Mouse (Mus musculus): ENCODE data around the gene Galns. TPM values are rescaled to one million over a fixed set of nuclear protein-coding genes. Genes with fewer than 3 reads are reported as not detected.
A peak's percentile ranks its signal among the peaks of the same experiment; 100 is the strongest.
"Not testable (repeated sequence)": the region's sequence is repeated elsewhere in the genome, so short reads cannot be mapped to it uniquely, and the experiment has no call there.

The Galns gene
- polyA plus RNA-seq, 1 experiment from 2014 or later: 11.7 TPM

DNA sequence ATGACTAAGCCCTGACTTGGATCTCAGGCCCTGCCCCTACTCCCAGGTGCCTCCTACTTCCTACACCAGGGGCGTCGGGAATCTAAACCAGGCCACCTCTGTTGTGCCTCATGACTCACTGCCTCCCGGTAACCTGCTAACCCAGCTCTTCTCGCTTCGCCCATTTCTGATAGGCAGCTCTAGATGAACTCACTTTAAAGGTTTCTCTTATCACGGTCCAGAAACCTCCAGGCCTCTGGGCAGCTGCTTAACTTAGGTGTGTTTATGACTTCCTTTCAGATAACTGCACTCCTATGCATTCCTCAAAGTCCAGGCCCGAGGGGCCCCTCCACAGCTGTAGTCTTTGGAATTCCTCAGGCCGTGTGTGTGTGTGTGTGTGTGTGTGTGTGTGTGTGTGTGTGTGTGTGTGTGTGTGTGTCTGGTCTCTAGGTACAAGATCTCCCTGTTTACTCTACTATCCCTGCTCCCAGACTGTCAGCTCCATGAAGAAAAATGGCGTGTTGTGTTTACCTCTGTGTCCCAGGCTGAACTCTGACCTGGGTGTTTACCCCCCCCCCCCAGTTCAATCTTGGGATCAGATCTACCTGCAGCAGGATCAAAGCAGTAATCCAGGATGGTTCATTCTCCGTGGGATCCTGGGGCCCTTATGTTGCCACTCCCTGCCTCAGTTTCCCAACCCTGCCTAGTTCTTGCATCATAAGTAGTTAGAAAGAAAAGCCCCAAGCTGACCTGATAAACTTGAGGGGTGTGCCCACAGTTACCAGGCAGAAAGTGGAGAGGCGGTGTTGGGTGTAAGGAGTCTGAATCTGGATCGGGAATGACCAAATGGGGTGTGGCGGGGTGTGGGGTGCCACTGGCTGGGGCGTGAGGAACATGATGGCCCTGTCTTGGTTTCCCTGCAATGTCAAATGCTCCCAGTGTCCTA, 24.9 kb upstream of the Galns start:
- no peak for DNase-seq (ENCODE audit: low spot score)

DNA sequence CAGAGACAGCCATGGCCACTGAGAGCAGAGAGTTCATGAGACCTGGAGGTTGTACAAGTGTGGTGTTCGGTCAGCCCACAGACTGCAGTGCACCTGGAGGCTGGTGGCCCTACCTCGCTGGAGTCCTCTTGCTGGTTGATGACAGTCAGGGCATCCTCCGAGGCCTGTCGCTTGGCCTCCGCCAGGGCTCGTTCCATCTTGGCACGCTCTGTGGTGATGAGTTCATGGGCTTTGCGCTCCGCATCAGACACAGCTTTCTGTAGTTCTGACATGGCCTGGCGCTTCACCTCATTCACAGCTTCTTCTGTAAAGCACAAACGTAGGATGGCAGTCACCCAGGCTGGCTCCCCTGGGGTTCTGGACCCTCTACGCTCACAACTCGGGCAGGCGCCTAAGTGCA, 21.9 kb upstream of the Galns start:
- DNase-seq (ENCODE audit: low spot score): no peak

DNA sequence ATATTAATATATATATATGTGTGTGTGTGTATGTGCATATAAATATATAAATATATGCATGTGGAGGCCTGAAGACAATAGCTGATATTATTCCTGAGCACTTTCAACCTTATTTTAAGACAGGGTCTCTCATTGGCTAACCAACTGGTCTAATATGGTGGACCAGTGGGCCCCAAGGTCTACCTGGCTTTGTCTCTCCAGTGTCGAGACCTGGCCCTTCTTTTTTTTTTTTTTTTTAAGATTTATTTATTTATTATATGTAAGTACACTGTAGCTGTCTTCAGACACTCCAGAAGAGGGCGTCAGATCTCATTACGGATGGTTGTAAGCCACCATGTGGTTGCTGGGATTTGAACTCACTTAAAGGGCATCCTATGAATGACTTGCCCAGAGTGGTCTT, 20.9 kb upstream of the Galns start:
- DNase-seq (ENCODE audit: low spot score): not testable (repeated sequence)

DNA sequence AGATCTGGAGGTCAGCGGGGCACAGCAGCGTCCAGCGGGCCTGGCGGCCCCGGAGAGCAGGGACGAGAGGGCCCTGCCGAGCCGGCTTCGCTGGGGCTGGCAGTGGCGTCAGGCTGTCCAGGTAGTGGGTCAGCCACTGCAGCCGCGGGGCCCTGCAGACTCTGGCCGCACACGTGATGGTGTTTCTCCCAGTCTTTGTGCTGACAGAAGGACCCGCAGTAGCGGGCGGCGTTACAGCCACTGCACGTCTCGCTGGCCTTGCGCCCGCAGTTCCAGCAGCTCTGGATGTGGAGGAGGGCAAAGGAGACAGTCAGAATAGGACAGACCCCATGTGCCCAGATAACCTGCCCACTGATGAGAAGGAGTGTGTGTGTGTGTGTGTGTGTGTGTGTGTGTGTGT, 19.4 kb upstream of the Galns start:
- no peak for DNase-seq (ENCODE audit: low spot score)

DNA sequence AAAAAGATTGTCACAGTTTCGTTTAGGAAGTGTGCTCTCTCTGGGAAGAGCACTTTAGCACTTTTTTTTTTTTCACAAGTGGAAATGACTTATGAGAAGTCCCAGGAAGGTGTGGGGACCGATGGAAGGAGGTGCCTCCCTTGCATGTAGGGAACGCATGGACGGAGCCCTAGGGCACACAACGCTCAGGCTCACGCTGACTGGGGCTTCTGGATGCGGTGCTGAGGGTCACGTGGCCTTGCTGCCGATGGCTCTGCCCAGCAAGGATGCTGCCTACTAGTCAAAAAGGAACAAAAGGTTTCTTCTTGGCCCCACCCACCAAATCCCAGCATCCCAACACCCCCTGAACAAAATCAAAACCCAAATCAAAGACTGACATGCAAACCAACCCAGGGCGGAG, 18.1 kb upstream of the Galns start:
- no peak for DNase-seq (ENCODE audit: low spot score)

DNA sequence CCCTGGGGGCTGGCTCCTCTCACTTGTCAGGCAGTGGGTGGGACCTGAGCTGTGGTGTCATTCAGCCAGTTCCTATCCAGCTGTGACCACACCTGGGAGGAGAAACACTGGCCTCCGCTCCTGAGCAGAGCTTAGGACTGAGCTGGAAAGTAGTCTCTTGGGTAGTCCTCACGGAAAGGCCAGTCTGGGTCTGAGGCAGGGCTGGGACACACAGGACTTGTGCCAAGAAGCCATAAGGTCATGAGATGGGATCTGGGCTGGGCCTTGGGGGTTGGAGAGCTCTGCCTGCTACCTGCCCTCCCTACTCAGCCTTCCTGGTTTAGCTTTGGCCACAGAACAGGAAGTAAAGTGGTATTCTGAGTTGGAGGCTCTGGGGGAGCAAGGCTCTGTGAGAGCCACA, 15.6 kb upstream of the Galns start:
- peak; percentile 21 for DNase-seq (ENCODE audit: low spot score)

DNA sequence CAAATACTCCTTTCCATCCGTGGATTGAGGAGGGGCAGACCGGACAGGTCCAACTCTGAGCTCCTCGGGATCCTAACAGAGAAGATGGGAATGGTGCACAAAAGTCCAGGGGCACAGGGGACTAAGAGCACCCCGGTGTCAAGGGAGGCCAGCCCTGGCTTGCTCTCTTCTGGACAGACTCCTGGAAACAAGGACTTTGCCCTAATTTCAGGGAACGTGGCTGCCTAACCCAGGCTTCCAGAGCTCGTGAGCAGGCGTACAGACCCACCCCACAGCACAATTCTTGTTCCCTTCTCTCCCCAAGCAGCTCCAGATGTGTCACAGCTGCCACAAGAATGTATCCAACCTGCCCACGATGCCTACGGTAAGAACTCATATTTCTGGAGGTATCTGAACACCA, 14.5 kb upstream of the Galns start:
- DNase-seq (ENCODE audit: low spot score): no peak

DNA sequence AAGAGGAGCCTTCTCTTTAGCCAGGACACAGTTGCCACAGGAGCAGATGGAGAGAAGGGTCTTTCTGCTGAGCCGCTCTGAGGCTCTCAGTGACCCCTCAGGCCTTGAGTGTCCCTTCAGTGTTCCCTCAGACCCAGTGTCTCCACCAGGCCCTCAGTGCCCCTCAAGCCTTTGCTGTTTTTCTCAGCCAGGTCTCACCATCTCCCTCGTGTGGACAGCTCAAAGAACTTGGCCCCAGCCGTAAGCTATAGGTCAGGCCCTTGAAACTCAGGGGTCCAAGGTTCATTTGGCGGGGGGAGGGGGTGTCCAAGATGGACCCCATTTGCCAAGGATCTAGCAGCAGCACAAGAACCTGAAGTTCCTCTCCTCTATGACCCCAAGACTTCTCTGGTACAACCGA, 13.4 kb upstream of the Galns start:
- DNase-seq (ENCODE audit: low spot score): no peak

DNA sequence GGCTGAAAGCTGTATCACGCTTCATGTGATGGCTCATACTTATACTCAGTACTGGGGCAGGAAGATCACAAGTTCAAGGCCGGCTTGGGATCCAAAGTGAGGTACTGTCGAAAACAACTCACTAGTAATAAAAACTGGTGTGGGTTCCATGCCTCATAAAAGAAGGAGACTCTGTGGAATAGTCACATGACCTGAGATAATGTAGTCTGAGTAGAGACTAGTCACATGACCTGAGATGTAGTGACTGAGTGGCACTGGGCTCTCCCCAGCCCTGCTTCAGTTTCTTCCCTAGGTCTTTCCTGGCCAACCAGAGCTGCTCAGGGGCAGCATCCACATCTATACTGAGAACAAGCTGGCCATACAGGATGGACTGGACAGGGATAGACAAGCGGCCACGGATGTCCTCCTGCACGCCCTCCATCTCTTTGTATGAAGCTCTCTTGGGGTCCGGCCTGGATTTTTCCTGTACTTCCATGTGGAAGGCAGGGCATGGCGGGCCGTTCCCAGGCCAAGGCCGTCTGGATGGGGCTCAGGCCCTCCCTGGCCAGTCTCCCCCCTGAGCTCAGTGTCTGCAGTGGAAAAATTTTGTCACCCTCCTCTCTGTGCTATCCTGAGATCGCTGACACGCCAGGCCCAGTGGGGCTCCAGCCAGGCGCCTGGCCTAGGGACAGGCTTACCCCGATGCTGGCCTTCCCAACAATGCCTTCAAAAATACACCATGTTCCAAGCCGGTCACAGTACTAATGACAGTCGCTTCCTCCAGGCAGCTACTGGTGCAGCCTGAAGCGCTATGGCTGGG, 12.8 kb upstream of the Galns start:
- no peak for DNase-seq (ENCODE audit: low spot score)

DNA sequence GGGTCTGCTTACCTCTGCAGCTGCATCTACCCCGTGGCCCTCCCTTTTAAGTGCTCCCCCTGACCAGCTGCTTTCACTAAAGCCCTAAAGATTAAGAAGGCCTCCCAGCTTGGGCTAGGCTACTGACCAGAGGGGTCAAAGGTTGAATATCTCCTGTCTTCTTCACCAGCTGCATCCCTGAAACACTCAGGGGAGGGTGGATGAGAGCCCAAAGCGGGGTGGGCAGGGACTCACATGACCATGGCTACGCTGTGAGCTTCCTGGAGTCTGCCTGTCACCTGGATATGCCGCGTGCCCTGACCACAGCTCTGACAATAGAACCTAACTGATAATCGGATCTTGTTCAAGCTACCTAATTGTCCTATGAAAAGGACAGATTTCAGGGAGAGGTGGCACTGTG, 11.5 kb upstream of the Galns start, which contains the start of gene Pabpn1l:
Gene Pabpn1l (minus strand): TSS at position 13 of the 400 bp plus-strand sequence.
- no peak for DNase-seq (ENCODE audit: low spot score)

DNA sequence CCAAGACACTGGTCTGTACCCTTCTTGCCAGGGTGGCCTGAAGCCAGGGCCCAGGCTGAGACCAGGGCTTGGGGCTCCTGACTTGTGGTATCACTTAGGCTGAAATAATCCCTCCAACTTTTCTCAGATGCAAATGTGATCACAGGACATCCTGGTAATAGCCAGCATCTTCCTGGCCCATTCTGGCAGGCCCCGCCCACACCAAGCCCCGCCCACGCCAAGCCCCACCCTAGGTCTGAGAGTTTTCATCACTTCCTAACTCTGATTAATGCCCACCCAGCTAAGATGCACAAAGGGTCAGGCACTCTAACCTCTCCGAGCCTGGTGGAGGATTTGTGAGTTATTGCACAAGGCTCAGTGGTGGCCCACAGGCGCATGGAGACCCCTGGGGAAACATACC, 9.2 kb upstream of the Galns start:
- DNase-seq (ENCODE audit: low spot score): no peak

DNA sequence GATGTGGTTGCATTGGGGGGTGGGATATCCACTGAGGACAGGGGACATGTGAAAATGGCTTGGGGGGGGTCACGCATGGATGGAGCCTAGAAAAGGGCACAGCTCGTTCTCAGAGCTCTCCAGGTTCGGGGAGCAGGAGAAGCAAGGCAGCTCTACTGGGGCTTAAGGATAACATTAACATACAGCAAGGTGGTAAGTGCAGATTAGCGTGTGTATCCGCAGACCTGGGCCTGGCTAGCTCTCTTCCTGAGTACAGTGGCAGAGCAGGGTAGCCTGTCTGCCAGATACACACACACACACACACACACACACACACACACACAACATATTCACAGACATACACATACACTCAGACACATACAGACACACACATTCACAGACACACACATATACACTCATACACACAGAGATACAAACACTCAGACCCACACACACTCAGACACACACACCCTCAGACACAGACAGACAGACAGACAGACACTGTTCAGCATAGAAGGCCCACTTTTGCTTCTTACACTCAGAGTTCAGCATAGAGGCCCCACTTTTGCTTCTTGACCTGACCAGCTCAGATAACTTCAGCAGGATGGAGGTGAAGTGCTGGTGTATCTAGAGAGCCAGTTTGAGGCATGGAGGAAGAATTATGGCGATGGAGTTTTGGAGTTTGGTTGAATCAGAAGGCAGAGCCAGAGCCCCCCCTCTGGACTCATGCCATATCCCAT, 7.6 kb upstream of the Galns start:
- no peak for DNase-seq (ENCODE audit: low spot score)

DNA sequence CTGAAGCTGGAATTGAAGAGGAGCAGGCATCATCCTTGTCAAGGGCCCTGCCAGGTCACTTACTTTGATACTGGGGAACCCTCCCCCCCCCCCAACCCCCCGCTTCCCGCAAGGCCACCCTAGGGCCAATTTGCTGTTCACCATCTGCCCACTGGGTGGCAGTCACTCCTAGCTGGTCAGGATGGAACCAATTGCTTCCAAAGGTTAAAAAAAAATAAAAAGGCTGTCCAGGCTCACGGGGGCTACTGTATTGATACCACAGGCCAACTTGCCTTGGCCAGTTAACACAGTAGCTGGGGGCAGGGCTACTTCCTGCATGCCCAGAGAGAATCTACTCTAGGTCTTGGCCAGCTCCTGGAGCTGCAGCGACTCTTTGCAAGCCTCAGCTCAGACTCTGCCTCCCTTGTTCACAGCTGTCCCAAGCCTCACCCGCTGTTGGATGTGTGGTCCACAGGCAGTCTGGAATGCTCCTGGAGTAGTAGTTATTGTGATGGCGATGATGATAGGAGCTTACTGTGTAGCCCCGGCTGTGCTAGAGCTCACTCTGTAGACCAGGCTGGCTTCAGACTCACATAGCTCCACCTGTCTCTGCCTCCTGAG, 6.8 kb upstream of the Galns start:
- DNase-seq (ENCODE audit: low spot score): peak; percentile 78

DNA sequence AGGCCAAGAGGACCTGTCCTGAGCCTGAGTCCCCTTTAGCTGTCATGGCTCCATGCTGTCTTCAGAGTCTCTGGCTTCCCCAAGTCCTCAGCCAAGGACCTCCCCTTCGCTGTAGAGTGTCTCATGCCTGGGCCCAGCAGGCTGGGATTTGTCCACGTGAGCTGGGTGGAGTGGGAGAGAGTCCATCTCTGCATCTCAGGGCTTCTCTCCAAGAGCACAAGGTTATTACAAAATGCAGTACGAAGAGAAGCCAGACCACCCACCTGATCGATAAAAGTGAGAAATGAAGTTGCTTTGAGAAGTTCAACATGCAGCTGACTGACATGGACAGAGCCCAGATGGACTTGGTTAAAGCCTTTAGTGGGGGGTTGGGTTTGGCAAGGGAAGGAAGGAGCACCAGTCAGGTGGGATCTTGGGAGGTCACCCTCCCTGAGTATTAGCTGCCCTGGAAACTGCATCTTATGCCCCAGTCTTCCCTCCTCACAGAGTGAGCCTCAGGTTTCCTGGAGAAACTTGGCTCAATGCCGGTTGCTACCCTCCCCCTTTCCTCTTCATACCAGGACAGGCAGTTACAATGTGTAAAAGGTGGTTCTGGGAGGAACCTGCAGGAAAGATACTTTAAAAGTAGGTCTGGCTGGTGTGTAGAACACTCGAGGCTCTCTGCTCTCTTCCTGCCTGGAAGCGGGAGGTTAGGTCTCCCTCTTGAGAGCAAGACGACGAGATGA, 5.1 kb upstream of the Galns start:
- no peak for DNase-seq (ENCODE audit: low spot score)

DNA sequence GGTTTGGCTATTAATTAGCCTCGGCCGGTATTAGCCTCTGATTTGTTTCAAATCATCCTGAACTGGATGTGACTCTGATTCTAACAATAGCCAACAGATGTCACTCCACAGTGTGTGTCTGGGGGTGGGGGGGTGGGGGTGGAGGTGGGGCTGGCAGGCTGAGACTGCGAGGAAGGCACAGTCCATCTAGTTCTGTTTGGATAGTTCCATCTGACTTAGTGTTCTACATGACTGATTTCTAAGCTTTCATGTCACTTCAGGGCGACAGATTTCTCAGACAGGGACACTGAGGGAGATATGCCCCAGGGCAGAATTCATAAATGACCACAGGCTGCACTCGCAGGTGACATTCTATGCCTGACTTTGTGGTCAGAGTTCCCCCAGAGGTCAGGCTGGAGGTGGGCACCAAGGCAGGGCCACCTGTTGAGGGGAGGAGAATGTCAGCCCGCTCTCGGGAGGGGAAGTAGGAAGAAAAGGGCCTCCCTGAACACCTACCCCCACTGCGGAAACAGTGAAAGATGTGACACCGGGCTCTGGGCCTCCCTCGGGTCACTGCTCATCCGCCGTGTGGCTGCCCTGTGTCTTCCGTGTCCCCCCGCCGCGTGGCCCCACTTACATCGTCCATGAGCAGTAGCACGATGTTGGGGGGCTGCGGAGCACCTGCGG, 518 bp downstream of the Galns start:
- DNase-seq (ENCODE audit: low spot score): no peak

DNA sequence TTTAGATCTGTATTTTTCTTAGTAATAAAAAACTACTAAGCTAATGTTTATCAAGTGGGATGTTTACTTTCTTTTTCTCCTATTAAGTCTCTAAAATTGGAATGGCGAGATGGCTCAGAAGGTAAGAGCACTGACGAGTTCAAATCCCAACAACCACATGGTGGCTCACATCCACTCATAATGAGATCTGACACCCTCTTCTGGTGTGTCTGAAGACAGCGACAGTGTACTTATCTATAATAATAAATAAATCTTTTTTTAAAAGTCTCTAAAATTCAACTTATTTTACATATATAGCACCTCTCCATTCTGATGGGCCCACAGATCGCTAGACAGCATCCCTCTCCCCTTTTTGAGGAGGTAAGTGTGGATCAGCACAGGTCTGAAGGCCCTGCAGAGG, 1.1 kb downstream of the Galns start:
- DNase-seq (ENCODE audit: low spot score): no peak

DNA sequence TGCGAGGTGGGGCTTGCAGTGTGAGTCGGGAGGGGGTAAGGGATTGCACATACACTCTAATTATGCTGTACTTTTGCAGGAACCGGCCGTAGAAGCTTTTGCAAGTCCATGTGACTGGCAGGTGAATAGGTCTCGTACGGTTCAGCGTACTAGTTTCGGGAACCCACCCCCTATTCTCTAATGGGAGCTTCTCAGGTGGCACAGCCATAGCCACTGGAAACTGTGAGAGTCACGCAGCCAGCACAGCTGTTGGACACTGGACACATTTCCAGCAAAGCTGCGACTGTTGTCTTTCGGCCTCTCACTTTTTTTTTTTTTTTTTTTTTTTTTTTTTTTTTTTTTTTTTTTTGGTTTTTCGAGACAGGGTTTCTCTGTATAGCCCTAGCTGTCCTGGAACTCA, 4.5 kb downstream of the Galns start:
- DNase-seq (ENCODE audit: low spot score): no peak

DNA sequence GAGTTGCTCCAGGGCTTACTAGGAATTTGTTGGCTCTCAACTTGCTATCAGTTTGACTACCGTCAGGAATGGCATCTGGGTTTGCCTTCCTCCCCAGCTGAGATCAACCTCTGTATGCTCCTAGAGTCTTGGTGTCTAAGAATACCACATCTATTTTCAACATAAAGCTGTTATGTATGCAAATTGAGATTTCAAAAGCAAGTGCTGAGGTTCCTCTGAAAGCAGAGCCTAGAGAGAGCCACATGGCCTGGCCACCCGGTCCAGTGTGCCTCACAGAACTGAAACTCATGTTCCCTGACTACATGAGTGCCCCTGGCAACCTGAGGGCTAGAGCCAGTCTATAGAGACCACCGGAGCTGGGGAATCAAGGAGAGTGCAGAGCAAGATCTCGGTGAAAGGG, 5.9 kb downstream of the Galns start:
- DNase-seq (ENCODE audit: low spot score): no peak

DNA sequence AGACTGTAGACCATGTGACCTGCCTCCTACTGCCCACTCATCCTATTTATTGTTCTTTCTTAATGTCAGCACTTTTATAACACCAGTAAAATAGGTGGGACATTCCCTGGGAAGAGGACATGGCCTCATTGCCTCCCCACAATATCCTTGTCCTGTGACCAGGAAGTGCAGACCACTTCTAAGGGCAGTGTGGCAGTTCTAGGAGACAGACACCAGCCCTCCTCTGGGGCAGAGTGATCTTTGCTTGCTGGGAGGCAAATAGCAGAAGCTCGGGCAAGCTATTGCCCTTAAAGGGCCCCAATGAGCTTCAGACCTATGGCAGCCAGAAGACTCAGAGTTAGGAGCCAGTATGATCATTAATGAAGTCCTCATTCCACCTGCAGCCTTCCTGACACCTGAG, 6.6 kb downstream of the Galns start:
- DNase-seq (ENCODE audit: low spot score): no peak

DNA sequence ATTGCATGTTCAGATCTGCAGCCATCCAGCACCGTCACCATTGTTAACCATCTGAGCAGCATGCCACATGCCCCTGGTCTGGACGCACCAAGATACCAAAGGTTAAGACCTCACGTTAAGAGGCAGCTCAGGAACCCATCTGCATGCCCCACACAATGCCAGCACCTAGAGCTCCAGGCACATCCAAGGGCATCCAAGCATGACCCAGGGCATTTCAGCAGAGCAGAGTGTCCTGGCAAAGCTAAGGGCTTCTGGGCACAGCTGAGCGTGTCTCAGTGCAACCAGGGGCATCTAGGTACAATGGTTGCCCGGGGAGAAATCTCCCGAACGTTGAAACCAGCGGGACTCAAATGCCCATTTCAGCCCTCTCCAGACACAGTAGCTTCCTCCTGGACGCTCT, 10.6 kb downstream of the Galns start:
- no peak for DNase-seq (ENCODE audit: low spot score)
